Mouse (Mus musculus) stomach, postnatal 0 days (tissue): ENCODE data around the gene Abcb4.

ENCODE experiments used
- CTCF ChIP-seq: IDR thresholded peaks from 2 replicates; pipeline ENCODE4 v1.5.1; 2016; ENCODE audit warnings: antibody characterized with exemption, low read depth, mild to moderate bottlenecking, moderate library complexity
- EP300 ChIP-seq: optimal IDR thresholded peaks from 2 replicates; pipeline ENCODE3; 2016; ENCODE audit warnings: antibody characterized with exemption

GRCm38 (mm10) chr5:8917069-8917468 lies 23.6 kb downstream of the Abcb4 start:
- TF ChIP-seq CTCF (no peak), EP300 (no peak)
